Mouse (Mus musculus): Measurements from ENCODE around the gene B230118H07Rik.

Gene B230118H07Rik

DNA sequence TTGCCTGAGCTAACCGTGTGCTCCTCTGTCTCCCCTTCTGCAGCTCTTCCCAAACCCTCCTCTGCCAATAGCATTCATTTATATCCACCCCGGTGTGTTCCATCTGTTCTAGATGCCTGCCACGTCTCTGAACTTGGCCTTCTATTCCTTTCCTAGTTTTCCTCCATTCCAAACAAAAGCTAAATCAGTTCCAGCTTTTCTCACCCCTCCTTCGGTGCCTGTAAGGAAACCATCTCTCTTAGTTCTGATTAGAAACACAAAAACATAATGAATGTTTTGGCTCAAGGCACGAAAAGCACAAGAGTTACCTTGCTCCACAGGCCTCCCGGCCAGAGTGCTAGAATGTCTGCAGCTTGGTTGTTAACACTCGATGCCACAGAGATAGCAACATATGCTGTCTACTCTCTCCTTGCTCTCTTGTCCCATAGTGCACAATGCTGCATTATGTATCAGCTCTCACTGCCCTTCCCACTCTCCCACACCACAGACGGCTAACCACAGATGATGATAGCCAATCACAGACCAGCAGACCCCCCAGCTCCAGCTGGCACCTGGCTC is at the start of gene B230118H07Rik, which contains the start of gene Rag1:
Gene B230118H07Rik, minus strand, starts transcription at position 419 of the 558 bp plus-strand sequence.
Gene Rag1, minus strand, starts transcription at position 388 of the 558 bp plus-strand sequence.
- DNase-seq = peak; percentile 89

DNA sequence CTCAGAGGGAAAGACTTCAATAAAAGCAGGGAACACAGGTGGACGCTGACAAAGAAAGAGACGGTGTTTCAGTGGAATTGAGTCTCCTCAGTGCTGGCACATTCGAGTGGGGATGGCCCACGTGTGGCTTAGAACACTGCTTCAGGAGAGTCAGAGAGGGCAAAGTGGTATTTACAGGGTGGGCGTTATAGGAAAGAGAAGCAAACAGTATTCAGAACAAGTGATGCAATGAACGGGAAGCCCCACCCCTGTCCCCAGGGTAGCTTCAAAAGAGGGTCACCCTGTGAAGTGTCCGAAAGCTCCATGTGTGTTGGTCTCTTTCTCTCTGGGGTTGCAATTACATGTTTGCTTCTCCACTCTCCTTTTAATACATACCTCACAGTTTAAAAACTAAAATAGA is 46.3 kb upstream of the B230118H07Rik start:
- DNase-seq = no peak

DNA sequence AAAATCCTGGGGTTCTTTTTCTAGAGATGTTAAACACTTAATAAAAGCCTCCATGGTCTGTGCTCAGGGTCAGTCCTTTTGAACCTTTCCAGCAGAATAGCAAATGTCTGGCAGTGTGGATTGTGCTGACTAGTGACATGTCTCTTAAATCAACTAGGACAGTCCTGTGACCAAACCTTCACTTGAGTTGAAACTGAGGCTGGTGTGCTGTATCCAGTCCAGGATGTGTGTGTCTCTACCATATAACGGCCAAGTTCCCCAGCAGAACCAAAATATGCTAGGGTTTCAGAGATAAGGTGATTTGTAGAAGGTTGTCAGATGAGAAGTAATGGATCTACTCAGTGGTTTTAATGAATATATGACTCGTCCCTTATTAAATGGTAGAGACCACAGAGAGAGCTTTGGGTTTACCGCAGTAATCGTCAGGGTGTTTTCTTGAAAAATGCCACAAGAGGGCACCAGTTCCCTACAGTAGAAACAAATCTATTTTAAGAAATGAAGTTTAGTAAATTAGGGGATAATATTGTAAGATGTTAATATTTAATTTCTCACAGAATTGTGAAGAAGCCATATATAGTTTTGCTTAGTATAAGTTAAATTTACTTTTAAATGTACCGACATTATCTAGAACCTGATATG is 44.4 kb upstream of the B230118H07Rik start:
- DNase-seq = no peak

DNA sequence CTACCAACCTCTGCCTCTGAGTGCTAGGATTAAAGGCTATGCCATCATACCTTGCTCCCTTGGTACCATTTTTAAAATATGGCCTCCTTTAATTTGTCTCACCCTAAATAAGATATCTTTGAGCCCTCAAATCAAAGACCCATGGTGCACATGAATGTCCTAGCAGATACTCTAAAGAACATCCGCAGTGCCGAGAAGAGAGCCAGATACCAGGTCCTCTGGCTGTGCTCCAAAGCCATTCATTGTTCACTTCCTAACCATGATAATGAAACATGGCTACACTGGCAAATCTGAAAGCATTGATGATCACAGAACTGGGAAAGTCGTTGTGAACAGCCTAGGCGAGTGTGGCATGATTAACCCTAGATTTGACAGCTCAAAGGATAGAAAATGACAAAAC is 43.7 kb upstream of the B230118H07Rik start:
- no peak for DNase-seq

DNA sequence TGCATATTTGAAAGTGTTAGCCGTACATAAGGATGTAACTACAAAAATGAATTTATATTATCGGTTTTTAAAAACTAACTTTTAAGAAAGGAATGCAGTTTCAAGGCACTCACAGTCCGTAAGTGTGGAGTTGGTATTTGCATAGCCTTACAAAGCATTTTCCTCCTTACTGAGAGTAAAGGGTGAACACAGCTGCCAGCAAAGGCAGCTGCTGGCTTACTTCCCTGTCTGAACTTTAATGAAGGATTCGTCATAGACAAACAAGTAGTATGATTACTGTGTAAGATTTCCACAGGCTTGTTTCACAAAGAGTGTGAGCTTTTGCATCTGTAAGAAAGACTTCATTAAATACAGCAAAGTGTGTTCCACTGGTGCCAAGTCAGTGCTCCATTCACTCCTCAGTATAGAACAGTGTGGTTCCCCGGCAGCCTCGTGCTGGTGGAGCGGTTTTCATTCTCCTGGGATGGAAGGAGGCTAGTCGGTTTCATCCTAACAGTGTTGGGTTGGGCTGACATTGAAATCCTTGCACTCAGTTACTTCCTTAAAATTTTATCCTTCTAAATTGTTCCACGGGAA is 41.0 kb upstream of the B230118H07Rik start:
- DNase-seq = no peak

DNA sequence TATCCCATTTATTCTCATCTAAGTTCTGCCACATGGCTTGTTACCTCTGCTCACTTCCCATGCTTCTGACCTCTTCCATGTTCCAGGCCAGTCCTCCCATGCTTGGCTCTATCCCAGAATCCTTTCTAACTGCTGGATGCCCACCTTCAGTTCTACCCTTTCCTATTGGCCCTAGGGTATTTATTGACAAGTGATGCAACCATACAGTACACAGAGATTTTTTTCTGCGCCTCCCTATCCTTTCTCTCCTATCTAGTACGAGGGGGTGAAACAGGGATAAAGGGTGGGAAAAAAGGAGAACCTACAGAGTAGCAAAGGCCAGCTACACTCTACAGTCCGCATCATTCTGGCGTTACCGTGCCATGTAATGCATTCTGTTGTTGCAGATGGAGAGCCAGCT is 38.7 kb upstream of the B230118H07Rik start:
- no peak for DNase-seq

DNA sequence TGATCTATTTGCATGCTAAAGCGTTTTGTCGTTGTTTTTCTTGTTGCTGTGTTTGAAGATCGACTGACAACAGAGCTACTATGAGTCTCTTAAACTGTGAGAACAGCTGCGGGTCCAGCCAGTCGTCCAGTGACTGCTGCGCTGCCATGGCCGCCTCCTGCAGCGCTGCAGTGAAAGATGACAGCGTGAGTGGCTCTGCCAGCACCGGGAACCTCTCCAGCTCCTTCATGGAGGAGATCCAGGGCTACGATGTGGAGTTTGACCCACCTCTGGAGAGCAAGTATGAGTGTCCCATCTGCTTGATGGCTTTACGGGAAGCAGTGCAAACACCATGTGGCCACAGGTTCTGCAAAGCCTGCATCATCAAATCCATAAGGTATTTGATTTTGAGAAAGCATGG is 35.1 kb upstream of the B230118H07Rik start:
- peak; percentile 24 for DNase-seq

GRCm38 (mm10) chr2:101679164-101679784 is 29.9 kb upstream of the B230118H07Rik start:
- no peak for DNase-seq

- peak; percentile 74 for DNase-seq
Observed at GRCm38 (mm10) chr2:101678236-101679021, 29.1 kb upstream of the B230118H07Rik start, which contains the start of gene Traf6. Gene Traf6, plus strand, starts transcription at chr2:101678429.

GRCm38 (mm10) chr2:101673547-101673946 is 24.2 kb upstream of the B230118H07Rik start:
- peak; percentile 15 for DNase-seq

GRCm38 (mm10) chr2:101668751-101669150 is 19.4 kb upstream of the B230118H07Rik start:
- no peak for DNase-seq

DNA sequence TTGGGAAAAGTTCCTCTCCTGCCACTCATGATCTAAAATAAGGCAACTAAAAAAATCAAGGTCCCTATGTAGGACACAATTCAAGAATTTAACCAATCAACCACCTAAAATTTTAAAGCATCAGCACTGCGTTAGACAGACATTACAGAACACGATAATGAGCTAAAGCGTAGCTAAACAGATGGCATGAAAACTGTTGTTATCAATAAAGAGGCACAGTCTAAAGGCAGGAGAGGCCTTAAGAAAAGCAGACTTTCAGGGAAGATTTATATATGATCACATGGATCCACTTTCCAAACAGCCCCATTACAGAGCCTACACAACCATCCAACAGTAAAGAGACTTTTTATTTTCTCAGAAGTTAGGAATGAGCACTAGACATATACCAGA is 16.4 kb upstream of the B230118H07Rik start:
- no peak for DNase-seq

GRCm38 (mm10) chr2:101665058-101665702 is 15.8 kb upstream of the B230118H07Rik start:
- DNase-seq = peak; percentile 70

DNA sequence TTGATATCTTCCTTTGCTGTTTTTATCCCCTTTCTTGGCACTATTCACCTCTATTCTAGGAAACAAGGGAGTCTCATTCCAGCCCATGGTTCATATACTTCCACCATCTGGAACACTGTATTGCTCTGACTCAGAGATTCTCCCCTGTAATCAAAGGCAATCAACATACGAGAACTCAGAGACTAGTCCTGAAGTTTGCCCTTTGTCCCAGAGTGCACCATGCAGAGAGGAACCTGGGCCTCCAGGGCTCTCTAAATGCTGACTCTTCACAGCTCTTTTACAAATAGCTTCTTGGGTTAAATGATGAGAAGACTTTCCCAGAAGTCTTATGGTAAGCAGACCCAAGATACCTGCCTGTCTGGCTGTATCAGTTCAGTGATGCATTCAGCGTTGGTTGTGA is 11.2 kb upstream of the B230118H07Rik start:
- DNase-seq = no peak

GRCm38 (mm10) chr2:101652921-101653597 is 3.7 kb upstream of the B230118H07Rik start:
- peak; percentile 71 for DNase-seq

DNA sequence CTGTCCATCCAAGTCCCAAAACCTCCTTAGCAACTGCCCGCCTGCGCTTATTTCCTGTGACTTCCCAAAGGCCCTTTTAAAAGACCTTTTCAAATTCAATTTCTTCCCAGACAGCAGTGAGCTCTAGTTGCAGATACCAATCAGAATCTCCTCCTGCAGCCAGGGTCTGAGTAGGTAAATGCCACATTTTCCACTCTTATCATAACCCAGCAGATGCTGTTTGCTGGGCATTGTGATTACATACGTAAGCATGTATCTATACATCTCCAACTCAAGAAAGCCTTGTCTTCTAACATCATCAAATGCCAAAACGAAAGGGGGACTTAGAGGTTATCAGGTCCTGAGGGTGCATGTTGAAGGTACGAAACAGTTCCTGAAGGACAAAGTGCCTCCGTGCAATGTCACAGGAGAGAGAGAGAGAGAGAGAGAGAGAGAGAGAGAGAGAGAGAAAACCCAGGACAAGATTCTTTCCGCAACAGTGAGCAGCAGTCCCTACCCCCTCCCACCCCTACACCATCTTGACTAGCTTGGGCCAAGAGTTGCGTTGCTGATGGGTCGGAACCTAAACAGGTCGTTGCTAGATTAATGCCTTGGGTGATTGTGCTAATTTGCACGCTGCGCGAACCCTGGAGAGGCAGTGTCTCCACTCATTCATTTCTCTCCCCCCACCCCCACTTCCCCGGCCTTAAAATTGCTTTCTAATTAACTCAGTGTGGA is 3.0 kb upstream of the B230118H07Rik start:
- no peak for DNase-seq

GRCm38 (mm10) chr2:101650446-101650845 is 1.1 kb upstream of the B230118H07Rik start:
- DNase-seq = no peak

GRCm38 (mm10) chr2:101648361-101648760 is 971 bp downstream of the B230118H07Rik start:
- DNase-seq = no peak

DNA sequence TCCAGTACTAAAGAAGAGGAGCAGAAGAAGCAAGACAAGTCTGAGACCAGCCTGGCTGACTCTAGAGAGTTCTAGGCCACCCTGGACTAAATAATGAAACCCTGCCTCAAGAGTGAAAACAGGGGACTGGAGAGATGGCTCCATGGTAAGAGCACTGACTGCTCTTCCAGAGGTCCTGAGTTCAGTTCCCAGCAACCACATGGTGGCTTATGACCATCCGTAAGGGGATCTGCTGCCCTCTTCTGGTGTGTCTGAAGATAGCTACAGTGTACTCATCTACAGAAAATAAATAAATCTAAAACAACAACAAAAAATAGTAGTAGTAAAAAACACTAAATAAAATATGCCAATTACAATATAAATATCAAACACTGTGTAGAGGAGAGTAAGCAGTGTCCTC is 3.5 kb downstream of the B230118H07Rik start:
- DNase-seq = no peak

DNA sequence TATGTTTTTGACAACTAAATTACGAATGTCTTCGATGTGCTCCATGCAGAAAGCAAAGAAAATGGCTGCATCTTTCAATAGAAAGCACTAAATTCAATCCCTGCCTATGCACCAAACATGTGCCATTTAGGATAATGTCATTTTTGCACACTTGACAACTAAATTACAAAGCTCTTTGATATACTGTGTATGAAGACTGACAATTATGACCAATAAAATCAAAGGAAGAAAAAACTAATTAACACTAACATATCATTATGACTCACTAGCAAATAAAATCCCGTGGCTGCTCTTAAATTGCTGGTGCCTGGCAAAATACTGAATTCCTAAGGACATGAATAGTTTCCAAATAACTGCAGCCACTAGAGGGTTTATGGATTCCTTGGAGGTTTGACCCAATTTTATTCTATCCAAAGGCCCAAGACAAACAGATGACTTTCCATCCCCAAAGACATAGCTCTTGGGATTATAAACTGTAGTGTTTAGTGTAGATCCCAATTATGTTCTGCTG is 9.4 kb downstream of the B230118H07Rik start:
- no peak for DNase-seq

All from cerebellum, adult 11-12 months (tissue).